ENCODE assay signal across 17 mouse cellular contexts in genomic region chr13:70153062-70153461, GRCm38 (mm10).
"Had no signal": no experiment of that assay in that cellular context is flagged by ENCODE, and none has a peak within 500 bp of the region (broad histone marks: within the 10 kb centered on the region; RNA-seq: fewer than 3 reads in every experiment).

No protein-coding gene starts in this region.

- H3K4me3 ChIP-seq: intestine, embryonic 15.5 days; left cerebral cortex, adult 2 months; liver, embryonic 13.5 days had no signal

- H3K36me3 ChIP-seq: intestine, embryonic 15.5 days; liver, embryonic 13.5 days had no signal

- H3K9me3 ChIP-seq: intestine, embryonic 15.5 days; liver, embryonic 13.5 days had no signal

- H3K4me2 ChIP-seq: intestine, embryonic 15.5 days; liver, embryonic 13.5 days had no signal

- DNase-seq: kidney, adult 18-20 months; kidney, adult 9 months; kidney, postnatal 14 days; kidney, postnatal 4 days; layer of hippocampus, postnatal 36 days; liver, embryonic 13.5 days; lung, adult 2 months; lung, postnatal 14 days; lung, postnatal 4 days; right cerebral cortex, postnatal 14 days; right cerebral cortex, postnatal 4 days; thymus, adult 2 months; thymus, postnatal 14 days; thymus, postnatal 4 days had no signal

- ATAC-seq: intestine, embryonic 15.5 days had no signal

- H3K27ac ChIP-seq: intestine, embryonic 15.5 days; left cerebral cortex, adult 2 months; liver, embryonic 13.5 days; stomach, postnatal 0 days had no signal

- H3K9ac ChIP-seq: intestine, embryonic 15.5 days; liver, embryonic 13.5 days had no signal

- H3K27me3 ChIP-seq: intestine, embryonic 15.5 days; liver, embryonic 13.5 days had no signal

- H3K4me1 ChIP-seq: intestine, embryonic 15.5 days; liver, embryonic 13.5 days had no signal
